Mouse (Mus musculus): ENCODE results near the gene 4930438A08Rik. TPM values are rescaled to one million over a fixed set of nuclear protein-coding genes. Genes with fewer than 3 reads are reported as not detected.
"Not testable (repeated sequence)": the region's sequence is repeated elsewhere in the genome, so short reads cannot be mapped to it uniquely, and the experiment has no call there.

The 4930438A08Rik gene
- total and polyA plus RNA-seq, 3 experiments = not detected

DNA sequence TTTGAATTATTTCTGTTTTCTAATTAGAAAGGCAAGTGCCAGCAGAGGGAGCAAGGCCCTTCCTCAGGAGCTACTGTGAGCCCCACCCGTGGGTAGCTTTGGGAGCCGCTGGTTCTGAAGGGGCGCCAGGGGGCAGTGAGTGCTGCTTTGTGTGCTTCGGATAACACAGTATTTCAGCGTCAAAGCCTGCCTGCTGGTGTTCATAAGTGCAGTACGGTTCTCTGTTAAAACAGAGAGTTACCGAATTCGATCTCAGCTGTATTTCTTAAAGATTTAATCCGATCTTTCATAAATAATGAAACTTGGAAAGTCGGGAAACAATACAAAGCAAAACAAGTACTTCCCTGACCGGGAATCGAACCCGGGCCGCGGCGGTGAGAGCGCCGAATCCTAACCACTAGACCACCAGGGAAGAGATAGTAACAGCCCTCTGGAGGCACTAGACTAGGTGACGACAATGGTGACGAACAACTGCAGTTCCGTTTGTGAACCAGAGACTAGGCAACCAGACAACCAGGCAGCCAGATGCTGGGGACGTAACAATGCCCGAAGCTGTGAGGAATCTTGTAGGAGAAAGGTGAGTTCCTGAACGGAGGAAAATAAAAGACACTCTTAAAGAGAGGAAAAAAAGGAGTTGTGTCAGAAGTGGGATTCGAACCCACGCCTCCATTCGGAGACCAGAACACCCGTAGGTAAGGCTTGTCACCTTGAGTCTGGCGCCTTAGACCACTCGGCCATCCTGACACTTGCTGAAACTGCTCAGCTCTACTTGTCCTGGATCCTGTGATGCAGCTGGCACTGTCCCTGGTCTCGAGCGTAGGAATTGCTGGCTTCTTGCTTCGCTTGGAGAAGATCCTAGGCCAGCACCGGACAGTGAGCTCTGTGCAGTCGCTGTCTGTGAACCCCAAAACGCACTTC is 27.5 kb downstream of the 4930438A08Rik start:
- Histone ChIP-seq H3K27me3 (ENCODE audit: control insufficient read depth, insufficient read depth, low read length) (no peaks in the 10 kb centered on the region), H3K36me3 (ENCODE audit: control insufficient read depth, insufficient read depth, low read length) (no peaks in the 10 kb centered on the region), H3K4me3 (peak overlapping the region; percentile 43), H3K4me1 (ENCODE audit: control insufficient read depth, insufficient read depth, low read length) (peaks cover 4% of the 10 kb centered on the region; the same call in 1 of the 2 replicates), H3K9ac (ENCODE audit: low read depth, low read length) (peak overlapping the region; percentile 76), H3K79me2 (replicated peaks; ENCODE audit: control insufficient read depth, insufficient read depth, low read length) (no peaks in the 10 kb centered on the region), H3K27ac (peak overlapping the region; percentile 85)
- WGBS = under 1% methylated on average over 36 of the region's 36 CpGs
- intact Hi-C loops (cut with DNase I) = loop anchor here (1.0 to 10.0 kb wide), 7 partner anchors 27 to 337 kb away; partner anchors contain the start of gene Cnot8
- TF ChIP-seq EP300 (IDR thresholded peaks at IDR 0.05; ENCODE audit: insufficient read depth, low read depth, low read length) (peak; percentile 99), POLR2A (IDR thresholded peaks at IDR 0.05; ENCODE audit: insufficient read depth, low read depth, low read length) (peak; percentile 48; the same call in 1 of the 2 replicates), CTCF (IDR thresholded peaks at IDR 0.05) (peak; percentile 81)
- peak; percentile 96 to 99 for DNase-seq

GRCm38 (mm10) chr11:58302774-58303445 is 28.3 kb downstream of the 4930438A08Rik start:
- no peaks in the 10 kb centered on the region for H3K27me3 ChIP-seq (ENCODE audit: control insufficient read depth, insufficient read depth, low read length)
- TF ChIP-seq EP300 (IDR thresholded peaks at IDR 0.05; ENCODE audit: insufficient read depth, low read depth, low read length) (no peak), POLR2A (IDR thresholded peaks at IDR 0.05; ENCODE audit: insufficient read depth, low read depth, low read length) (no peak), CTCF (IDR thresholded peaks at IDR 0.05) (no peak)
- peaks cover 4% of the 10 kb centered on the region; the same call in 1 of the 2 replicates for H3K4me1 ChIP-seq (ENCODE audit: control insufficient read depth, insufficient read depth, low read length)
- 1% methylated on average over 26 of the region's 26 CpGs for WGBS
- H3K36me3 ChIP-seq (ENCODE audit: control insufficient read depth, insufficient read depth, low read length) = no peaks in the 10 kb centered on the region
- intact Hi-C loops (cut with DNase I) = loop anchor here (1.0 to 10.0 kb wide), 5 partner anchors 26 to 338 kb away; partner anchors contain the start of gene Cnot8
- H3K4me3 ChIP-seq = peak overlapping the region; percentile 43
- H3K9ac ChIP-seq (ENCODE audit: low read depth, low read length) = peak overlapping the region; percentile 76
- DNase-seq = no peak
- H3K27ac ChIP-seq = peak overlapping the region; percentile 85
- H3K79me2 ChIP-seq (replicated peaks; ENCODE audit: control insufficient read depth, insufficient read depth, low read length) = no peaks in the 10 kb centered on the region

- intact Hi-C loops (cut with DNase I) = loop anchor here (5.0 to 10.0 kb wide), 4 partner anchors 126 to 339 kb away; partner anchors contain the start of gene Cnot8
- 48% methylated on average over 7 of the region's 7 CpGs for WGBS
- Histone ChIP-seq H3K79me2 (replicated peaks; ENCODE audit: control insufficient read depth, insufficient read depth, low read length) (no peaks in the 10 kb centered on the region), H3K27me3 (ENCODE audit: control insufficient read depth, insufficient read depth, low read length) (no peaks in the 10 kb centered on the region), H3K4me1 (ENCODE audit: control insufficient read depth, insufficient read depth, low read length) (peaks cover 4% of the 10 kb centered on the region; the same call in 1 of the 2 replicates), H3K9ac (ENCODE audit: low read depth, low read length) (no peak overlapping the region), H3K27ac (no peak overlapping the region), H3K36me3 (ENCODE audit: control insufficient read depth, insufficient read depth, low read length) (no peaks in the 10 kb centered on the region), H3K4me3 (peak overlapping the region; percentile 43; the same call in 1 of the 2 replicates)
- no peak for TF ChIP-seq EP300 (IDR thresholded peaks at IDR 0.05; ENCODE audit: insufficient read depth, low read depth, low read length)
- no peak for TF ChIP-seq CTCF (IDR thresholded peaks at IDR 0.05)
- TF ChIP-seq POLR2A (IDR thresholded peaks at IDR 0.05; ENCODE audit: insufficient read depth, low read depth, low read length) = no peak
- DNase-seq = no peak
Measured at GRCm38 (mm10) chr11:58303594-58303993, 29.0 kb downstream of the 4930438A08Rik start.

DNA sequence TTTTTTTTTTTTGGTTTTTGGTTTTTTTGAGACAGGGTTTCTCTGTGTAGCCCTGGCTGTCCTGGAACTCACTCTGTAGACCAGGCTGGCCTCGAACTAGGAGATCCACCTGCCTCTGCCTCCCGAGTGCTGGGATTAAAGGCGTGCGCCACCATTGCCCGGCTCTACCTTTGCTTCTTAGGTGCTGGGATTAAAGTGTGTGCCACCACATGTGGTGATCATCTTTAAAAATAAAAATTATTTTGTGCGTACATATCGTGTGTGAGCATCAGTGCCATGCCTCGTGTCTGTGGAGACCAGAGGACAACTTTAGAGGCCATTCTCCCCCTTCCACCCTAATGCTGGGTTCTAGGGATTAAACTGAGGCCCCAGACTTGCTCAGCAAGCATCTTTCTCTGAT is 30.7 kb downstream of the 4930438A08Rik start:
- H3K4me1 ChIP-seq (ENCODE audit: control insufficient read depth, insufficient read depth, low read length); H3K9ac ChIP-seq (ENCODE audit: low read depth, low read length); H3K4me3 ChIP-seq; H3K36me3 ChIP-seq (ENCODE audit: control insufficient read depth, insufficient read depth, low read length); H3K27ac ChIP-seq; H3K79me2 ChIP-seq (replicated peaks; ENCODE audit: control insufficient read depth, insufficient read depth, low read length); H3K27me3 ChIP-seq (ENCODE audit: control insufficient read depth, insufficient read depth, low read length); DNase-seq: not testable (repeated sequence)
- WGBS = 95% methylated on average over 8 of the region's 8 CpGs
- intact Hi-C loops (cut with DNase I) = loop anchor here (10.0 kb wide), 2 partner anchors 200 to 340 kb away; partner anchors contain the start of gene Cnot8

DNA sequence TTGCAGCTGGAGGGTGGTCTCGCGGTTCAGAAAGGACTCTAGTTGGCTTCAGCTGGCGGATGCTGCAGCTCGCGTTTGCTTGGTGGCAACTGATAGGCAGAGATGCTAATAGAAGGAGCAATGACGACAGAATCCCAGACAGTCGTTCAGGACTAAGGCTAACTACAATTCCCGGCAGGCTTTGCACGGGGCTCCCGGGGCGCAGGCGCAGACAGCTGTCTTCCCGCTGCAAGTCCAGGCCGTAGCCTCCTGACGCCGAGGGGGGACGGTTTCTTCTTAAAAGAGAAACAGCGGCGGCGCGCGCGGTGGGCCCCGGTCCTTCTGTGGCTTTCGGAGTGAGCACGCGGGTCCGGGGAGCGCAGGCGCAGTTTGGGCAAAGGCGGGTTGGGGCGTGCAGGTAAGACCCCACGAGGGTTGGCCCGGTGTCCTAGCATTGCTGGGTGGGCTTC is 32.3 kb downstream of the 4930438A08Rik start, which contains the start of gene Zfp692:
Zfp692 (plus strand) TSS at position 210 of the 449 bp plus-strand sequence.
- no peaks in the 10 kb centered on the region for H3K36me3 ChIP-seq (ENCODE audit: control insufficient read depth, insufficient read depth, low read length)
- no peaks in the 10 kb centered on the region for H3K79me2 ChIP-seq (replicated peaks; ENCODE audit: control insufficient read depth, insufficient read depth, low read length)
- intact Hi-C loops (cut with DNase I) = loop anchor here (2.0 to 10.0 kb wide), 3 partner anchors 16 to 342 kb away; partner anchors contain the start of gene Cnot8
- DNase-seq = peak; percentile 93 to 95
- under 1% methylated on average over 34 of the region's 34 CpGs for WGBS
- peak within 1 kb of the TSS; percentile 58 for H3K27ac ChIP-seq
- peak within 1 kb of the TSS; percentile 65 for H3K9ac ChIP-seq (ENCODE audit: low read depth, low read length)
- TF ChIP-seq EP300 (IDR thresholded peaks at IDR 0.05; ENCODE audit: insufficient read depth, low read depth, low read length) (no peak), CTCF (IDR thresholded peaks at IDR 0.05) (no peak), POLR2A (IDR thresholded peaks at IDR 0.05; ENCODE audit: insufficient read depth, low read depth, low read length) (peak; percentile 41; the same call in 1 of the 2 replicates)
- peak within 1 kb of the TSS; percentile 66 for H3K4me3 ChIP-seq
- no peaks in the 10 kb centered on the region for H3K27me3 ChIP-seq (ENCODE audit: control insufficient read depth, insufficient read depth, low read length)
- peaks cover 3% of the 10 kb centered on the region; the same call in 1 of the 2 replicates for H3K4me1 ChIP-seq (ENCODE audit: control insufficient read depth, insufficient read depth, low read length)
